Mouse (Mus musculus): ENCODE results near the gene Nkx2-9.

Nkx2-9 gene

GRCm38 (mm10) chr12:56612761-56613437 lies at the start of gene Nkx2-9:
TSS of gene Nkx2-9 (minus strand) at chr12:56613284.
- DNase-seq (ENCODE audit: low spot score), result no peak

- DNase-seq (ENCODE audit: low spot score), result peak; percentile 26
Measured at GRCm38 (mm10) chr12:56637181-56637566, 24.1 kb upstream of the Nkx2-9 start.

GRCm38 (mm10) chr12:56636534-56637180 lies 23.6 kb upstream of the Nkx2-9 start:
- peak; percentile 43 for DNase-seq (ENCODE audit: low spot score)

GRCm38 (mm10) chr12:56616088-56616487 lies 3.0 kb upstream of the Nkx2-9 start:
- no peak for DNase-seq (ENCODE audit: low spot score)

GRCm38 (mm10) chr12:56615391-56615790 lies 2.3 kb upstream of the Nkx2-9 start:
- DNase-seq (ENCODE audit: low spot score), result no peak

GRCm38 (mm10) chr12:56614513-56614912 lies 1.4 kb upstream of the Nkx2-9 start:
- DNase-seq (ENCODE audit: low spot score), result no peak

GRCm38 (mm10) chr12:56613916-56614510 lies 929 bp upstream of the Nkx2-9 start:
- no peak for DNase-seq (ENCODE audit: low spot score)

- no peak for DNase-seq (ENCODE audit: low spot score)
Measured at GRCm38 (mm10) chr12:56613438-56613830, 350 bp upstream of the Nkx2-9 start.

GRCm38 (mm10) chr12:56612349-56612735 lies 742 bp downstream of the Nkx2-9 start:
- DNase-seq (ENCODE audit: low spot score), result no peak

- no peak for DNase-seq (ENCODE audit: low spot score)
Measured at GRCm38 (mm10) chr12:56611504-56612348, 1.4 kb downstream of the Nkx2-9 start.

GRCm38 (mm10) chr12:56610851-56611250 lies 2.2 kb downstream of the Nkx2-9 start:
- no peak for DNase-seq (ENCODE audit: low spot score)

- no peak for DNase-seq (ENCODE audit: low spot score)
Measured at GRCm38 (mm10) chr12:56591722-56592121, 21.4 kb downstream of the Nkx2-9 start.

- DNase-seq (ENCODE audit: low spot score), result no peak
Measured at GRCm38 (mm10) chr12:56587830-56588229, 25.3 kb downstream of the Nkx2-9 start.
